Mouse (Mus musculus) kidney, postnatal 10 days (tissue): ENCODE measurements at regions not wholly inside any gene's neighbourhood (a gene's known extent, or its start where the extent isn't known, plus 50 kb on each side); places are given as distances from the start of the nearest gene placed in this dataset.
A peak's percentile ranks its signal among the peaks of the same experiment; 100 is the strongest.
"Not testable (repeated sequence)": the region's sequence is repeated elsewhere in the genome, so short reads cannot be mapped to it uniquely, and the experiment has no call there.

Source experiments
- DNase-seq: peaks from one replicate; pipeline ENCODE4 v3.0.0; 2021; ENCODE audit warnings: mixed read lengths

DNA sequence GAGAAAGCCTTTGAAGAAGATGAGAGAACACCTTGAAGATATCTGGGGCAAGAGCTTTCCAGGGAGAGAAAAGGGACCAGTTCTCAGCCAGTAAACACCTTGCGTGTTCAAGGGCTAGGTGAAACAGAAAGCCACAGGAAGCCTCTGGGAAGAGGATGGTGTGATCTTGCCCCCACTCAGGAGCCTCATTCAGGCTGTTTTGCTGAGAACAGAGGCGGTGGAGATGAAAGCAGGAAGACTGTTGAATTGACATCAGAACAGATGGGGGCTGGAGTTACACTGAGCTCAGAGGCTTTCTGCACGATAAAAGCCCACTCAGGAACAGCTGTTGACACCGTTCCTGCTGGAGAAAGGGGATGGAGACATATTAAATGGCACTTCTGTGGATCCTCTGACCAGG, 262.5 kb downstream of the Dad1 start:
- no peak for DNase-seq

- no peak for DNase-seq
Measured at GRCm38 (mm10) chr14:53980771-53981170, 273.1 kb downstream of the Dad1 start.

DNA sequence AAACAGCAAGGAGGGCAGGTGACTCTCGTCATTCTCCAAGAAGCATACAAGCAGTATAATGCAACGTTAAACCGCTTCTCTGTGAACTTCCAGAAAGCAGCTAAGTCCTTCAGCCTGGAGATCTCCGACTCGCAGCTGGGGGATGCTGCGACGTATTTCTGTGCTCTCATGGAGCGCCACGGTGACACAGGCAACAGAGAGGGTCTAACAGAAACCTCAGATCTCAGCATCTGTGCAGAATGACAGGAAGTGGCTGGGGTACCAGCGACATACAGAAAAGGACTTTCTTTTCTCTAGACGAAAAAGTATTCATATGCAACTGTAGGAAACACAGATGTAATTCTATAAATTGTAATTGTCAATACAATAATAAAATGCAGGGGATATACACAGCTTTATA, 292.5 kb downstream of the Dad1 start:
- DNase-seq = not testable (repeated sequence)

DNA sequence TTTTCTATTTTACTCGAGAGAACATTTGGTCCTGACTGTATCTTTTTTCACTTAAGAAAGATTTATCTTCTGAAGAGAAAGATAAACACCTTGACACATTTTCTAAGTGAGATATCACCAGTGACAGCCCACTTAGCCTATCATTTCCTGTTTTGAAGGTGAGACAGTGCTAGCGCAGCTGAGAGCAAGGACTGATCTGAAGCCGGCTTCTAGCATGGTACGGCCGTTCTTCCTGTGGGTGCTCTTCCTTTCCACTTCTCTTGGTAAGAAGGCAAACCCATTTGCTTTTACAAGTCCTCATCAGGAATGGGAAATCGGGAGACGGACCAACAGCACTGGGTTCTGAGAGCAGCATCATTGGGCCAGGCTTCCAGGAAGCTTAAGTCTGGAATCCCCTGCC, 293.1 kb downstream of the Dad1 start:
- DNase-seq = no peak

DNA sequence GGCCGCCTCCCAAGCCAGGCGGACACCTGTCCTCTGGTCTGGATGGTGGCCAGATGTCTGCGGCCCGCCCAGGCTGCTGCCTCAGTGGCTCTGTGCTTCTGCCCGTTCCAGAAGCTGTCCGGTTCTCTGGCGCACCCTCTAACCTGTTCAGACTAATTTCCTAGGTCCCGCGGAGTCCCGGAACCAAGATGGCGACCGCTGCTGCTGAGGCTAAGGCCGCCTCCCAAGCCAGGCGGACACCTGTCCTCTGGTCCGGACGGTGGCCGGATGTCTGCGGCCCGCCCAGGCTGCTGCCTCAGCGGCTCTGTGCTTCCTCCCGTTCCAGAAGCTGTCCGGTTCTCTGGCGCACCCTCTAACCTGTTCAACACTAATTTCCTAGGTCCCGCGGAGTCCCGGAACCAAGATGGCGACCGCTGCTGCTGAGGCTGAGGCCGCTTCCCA, 318.1 kb downstream of the Dad1 start:
- peak; percentile 76 for DNase-seq

DNA sequence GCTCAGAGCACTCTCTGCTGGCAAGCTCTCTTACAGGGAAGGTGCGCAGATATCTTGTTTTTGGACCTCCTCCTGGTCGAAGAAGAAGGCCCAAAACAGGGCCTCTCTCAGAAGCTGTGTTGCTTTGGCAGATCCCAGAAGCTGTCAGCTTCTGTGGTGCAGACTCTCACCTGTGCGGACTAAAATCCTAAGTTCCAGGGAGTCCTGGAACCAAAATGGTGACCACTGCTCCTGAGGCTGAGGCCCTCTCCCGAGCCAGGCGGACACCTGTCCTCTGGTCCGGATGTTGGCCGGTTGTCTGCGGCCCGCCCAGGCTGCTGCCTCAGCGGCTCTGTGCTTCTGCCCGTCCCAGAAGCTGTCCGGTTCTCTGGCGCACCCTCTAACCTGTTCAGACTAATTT, 318.6 kb downstream of the Dad1 start:
- DNase-seq = peak; percentile 65

- no peak for DNase-seq
Measured at GRCm38 (mm10) chr14:53910871-53911270, 343.0 kb downstream of the Dad1 start.

DNA sequence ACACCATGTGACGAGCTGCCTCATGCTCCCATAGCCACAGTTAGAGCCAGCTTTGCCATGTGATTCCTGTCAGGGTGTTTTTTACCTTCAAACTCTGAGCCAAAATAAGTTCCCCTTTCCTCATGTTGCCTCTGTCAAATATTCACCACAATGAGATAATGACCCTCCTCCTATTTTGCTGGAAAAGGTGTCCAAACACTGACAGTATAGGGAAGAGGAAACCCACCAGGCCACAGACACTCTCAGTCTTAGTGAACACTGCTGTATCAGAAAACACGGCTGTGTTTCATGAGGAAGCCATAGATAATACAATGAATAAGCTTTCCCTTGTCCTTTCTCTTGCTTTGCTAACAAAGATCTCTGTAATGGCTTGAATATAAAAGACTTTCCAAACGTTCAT, 349.3 kb downstream of the Dad1 start:
- DNase-seq = no peak

DNA sequence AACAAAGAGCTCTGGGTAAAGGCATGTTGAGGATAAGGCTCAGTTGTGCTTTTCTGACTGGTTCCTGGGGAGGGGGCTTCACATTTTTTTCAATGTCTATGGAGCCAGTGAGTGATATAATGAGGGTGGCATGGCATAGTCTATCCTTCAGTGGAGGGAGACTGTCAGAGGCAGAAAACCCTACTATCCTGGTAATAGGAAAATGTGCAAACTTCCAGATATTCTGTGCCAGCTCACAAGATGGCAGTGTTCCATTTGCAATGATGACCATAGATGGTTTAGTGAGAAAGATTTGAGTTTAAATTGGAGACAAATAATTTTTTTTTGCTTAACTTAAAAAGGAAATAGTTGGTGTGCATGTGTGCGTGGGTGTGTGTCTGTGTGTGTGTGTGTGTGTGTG, 352.8 kb downstream of the Dad1 start:
- no peak for DNase-seq

DNA sequence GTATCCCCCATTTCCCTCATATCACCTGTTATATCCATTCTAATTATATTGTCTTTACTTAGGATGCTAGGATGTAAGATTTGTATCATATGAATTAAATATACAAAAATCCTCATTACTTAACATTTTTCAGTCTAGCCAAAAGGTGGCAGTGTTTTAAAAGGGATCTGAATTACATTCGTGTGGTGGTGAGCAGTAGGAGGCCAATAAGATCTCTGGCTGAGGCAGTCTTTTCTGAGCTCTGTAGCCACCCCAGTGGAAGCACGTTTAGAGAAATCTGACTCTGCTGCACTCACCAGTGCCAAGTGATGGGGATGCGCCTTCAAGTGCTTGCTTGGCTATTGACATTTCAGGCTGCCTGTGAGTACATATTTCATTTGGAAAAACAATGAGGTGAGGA, 372.6 kb downstream of the Dad1 start:
- DNase-seq = peak; percentile 5

DNA sequence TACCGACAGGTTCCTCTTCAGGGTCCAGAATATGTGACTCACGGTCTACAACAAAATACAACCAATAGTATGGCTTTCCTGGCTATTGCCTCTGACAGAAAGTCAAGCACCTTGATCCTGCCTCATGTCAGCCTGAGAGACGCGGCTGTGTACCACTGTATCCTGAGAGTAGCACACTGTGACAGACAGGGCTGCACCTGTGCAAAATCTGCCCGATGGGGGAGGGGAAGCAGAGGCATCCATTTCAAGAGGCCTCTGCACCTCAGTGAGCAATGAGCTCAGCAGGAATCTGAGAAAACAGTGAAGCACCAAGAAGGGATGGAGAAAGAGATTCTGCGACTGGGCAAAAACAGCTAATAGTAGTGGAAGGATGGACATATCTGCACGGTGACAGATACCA, 377.3 kb downstream of the Dad1 start:
- DNase-seq = no peak

DNA sequence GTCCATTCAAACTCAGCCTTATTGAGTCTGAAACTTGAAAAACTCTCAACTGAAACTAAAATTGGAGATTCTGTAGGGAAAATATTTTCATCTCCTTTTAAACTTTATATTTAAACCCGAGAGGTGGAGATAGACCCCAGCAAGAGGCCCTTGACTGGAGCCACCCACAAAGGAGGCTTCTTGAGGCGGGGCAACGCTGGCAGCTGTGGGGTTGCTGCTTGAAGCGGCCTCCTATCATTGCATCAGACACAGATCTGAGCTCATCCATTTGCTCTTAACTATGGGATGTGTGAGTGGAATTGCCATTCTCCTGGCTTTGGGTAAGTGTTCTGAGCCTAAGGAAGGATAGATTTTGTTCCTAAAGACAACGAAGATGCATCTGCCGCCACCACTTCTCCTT, 378.2 kb downstream of the Dad1 start:
- DNase-seq = no peak

- DNase-seq = no peak
Measured at GRCm38 (mm10) chr14:53847049-53847448, 406.9 kb downstream of the Dad1 start.

GRCm38 (mm10) chr14:53845646-53846045, 408.3 kb downstream of the Dad1 start:
- no peak for DNase-seq

GRCm38 (mm10) chr14:53832553-53832952, 421.4 kb downstream of the Dad1 start:
- DNase-seq = no peak

DNA sequence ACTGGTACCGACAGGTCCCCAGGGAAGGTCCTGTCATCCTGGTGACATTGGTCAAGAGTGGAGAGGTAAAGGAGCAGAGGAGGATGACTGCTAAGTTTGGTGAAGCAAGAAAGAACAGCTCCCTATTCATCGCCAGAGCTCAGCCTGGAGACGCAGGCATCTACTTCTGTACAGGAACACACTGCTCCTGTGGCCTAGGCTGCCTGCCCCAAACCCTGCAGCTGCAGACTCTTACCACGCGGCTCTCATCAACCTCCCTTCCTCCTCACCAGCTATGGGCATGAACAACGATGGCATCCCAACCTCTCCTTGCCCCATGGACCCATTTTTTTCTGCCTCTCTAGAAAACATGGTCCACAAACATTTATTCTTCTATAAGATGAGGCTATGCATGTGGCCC, 422.3 kb downstream of the Dad1 start:
- no peak for DNase-seq

DNA sequence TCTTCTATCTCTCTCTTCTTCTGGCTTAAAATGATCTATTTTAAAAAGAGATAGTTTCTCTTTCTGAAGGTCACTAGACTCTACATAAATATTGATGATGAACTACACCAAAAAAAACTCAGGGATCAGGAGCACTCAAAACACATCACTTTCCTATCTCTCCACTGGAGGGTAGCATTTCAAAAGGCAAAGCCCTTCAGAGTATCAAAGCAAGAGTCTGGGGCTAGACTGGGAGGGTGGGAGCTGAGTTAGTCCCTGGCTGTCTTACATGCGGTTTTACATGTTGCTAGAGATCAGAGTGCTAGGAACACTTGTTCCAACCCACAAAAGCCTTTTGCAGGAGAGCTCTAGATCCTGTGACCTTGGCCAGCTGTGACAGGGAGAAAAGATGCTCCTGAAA, 423.2 kb downstream of the Dad1 start:
- no peak for DNase-seq

GRCm38 (mm10) chr14:53826782-53827181, 427.1 kb downstream of the Dad1 start:
- no peak for DNase-seq

GRCm38 (mm10) chr14:53806231-53806630, 447.7 kb downstream of the Dad1 start:
- peak; percentile 83 for DNase-seq

- DNase-seq = peak; percentile 75
Measured at GRCm38 (mm10) chr14:53803698-53804620, 449.9 kb downstream of the Dad1 start.

- no peak for DNase-seq
Measured at GRCm38 (mm10) chr14:53802547-53802946, 451.4 kb downstream of the Dad1 start.

DNA sequence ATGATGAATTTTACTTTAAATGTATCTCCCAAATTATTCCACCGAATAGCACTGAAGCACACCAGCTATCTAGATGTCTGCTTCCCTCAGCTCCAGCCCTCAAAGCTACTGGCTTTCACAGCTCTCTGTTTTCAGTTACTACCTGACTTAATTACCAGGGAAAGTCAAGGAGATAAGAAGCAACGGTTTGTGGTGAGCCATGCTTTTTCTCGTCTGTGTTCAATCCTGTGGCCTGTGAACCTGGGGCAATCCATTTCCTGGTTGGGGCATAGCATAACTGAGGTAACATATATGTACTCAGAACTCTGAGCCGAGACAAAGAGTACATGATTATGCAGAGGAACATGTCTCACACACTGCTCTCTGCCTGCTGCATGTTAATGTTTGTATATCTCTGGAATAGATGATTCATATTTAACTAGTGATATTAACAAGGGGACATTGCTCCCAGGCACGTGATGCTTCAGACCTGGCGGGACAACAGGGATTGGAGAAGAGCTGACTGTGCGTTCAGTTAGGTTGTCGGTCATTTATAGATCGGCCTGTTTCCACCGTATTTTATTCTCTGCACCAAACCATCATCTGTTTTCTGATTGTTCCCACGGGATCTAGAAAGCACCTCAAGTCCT, 453.3 kb downstream of the Dad1 start:
- no peak for DNase-seq

- DNase-seq = not testable (repeated sequence)
Measured at GRCm38 (mm10) chr14:53795160-53795559, 458.7 kb downstream of the Dad1 start.

DNA sequence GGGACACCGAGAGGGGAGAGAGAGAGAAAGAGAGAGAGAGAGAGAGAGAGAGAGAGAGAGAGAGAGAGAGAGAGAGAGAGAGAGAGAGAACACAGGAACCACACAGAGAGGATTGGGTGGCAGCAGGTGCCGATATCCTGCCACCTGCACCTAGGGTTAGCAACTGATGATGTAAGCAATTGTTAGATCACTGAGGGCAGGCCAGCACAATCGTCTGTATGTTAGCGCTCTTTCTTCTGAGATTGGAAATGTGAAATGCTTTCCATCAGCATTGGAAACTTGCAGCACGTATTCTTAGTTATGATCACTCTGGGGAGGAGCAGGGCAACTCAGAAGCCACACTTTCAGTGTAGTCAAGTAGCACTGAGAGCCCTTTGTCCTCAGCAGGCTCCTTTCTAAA, 459.4 kb downstream of the Dad1 start:
- no peak for DNase-seq
